Mouse (Mus musculus) c-Kit-positive CD71-negative TER-119-negative erythroid progenitor cells, embryonic 14.5 days (primary cell): ENCODE data around the gene Cryba1.
"Not testable (repeated sequence)": the region's sequence is repeated elsewhere in the genome, so short reads cannot be mapped to it uniquely, and the experiment has no call there.

Source experiments
- DNase-seq: peaks from one replicate; pipeline ENCODE4 v3.0.0-alpha.2; 2013; ENCODE audit warnings: low read depth

The Cryba1 gene

GRCm38 (mm10) chr11:77725183-77725582 lies at the start of gene Cryba1:
Cryba1 (minus strand) TSS chr11:77725283.
- DNase-seq: no peak

- DNase-seq: no peak
Observed at GRCm38 (mm10) chr11:77771879-77772713, 47.0 kb upstream of the Cryba1 start.

GRCm38 (mm10) chr11:77770346-77770745 lies 45.3 kb upstream of the Cryba1 start:
- DNase-seq: no peak

GRCm38 (mm10) chr11:77769496-77769895 lies 44.4 kb upstream of the Cryba1 start:
- DNase-seq: no peak

GRCm38 (mm10) chr11:77766351-77767001 lies 41.4 kb upstream of the Cryba1 start:
- DNase-seq: no peak

- no peak for DNase-seq
Observed at GRCm38 (mm10) chr11:77765459-77765777, 40.3 kb upstream of the Cryba1 start.

- DNase-seq: no peak
Observed at GRCm38 (mm10) chr11:77764694-77765458, 39.8 kb upstream of the Cryba1 start.

GRCm38 (mm10) chr11:77763673-77764340 lies 38.7 kb upstream of the Cryba1 start:
- no peak for DNase-seq

- peak; percentile 58 for DNase-seq
Observed at GRCm38 (mm10) chr11:77762783-77763672, 37.9 kb upstream of the Cryba1 start, which contains the start of gene Myo18a. Myo18a (plus strand) TSS chr11:77763246.

- no peak for DNase-seq
Observed at GRCm38 (mm10) chr11:77760031-77760430, 34.9 kb upstream of the Cryba1 start.

- no peak for DNase-seq
Observed at GRCm38 (mm10) chr11:77753469-77753868, 28.4 kb upstream of the Cryba1 start.

GRCm38 (mm10) chr11:77752525-77752924 lies 27.4 kb upstream of the Cryba1 start:
- no peak for DNase-seq

- no peak for DNase-seq
Observed at GRCm38 (mm10) chr11:77748996-77749395, 23.9 kb upstream of the Cryba1 start.

GRCm38 (mm10) chr11:77747103-77747502 lies 22.0 kb upstream of the Cryba1 start:
- not testable (repeated sequence) for DNase-seq

GRCm38 (mm10) chr11:77746652-77747051 lies 21.6 kb upstream of the Cryba1 start:
- no peak for DNase-seq

GRCm38 (mm10) chr11:77743966-77744365 lies 18.9 kb upstream of the Cryba1 start:
- no peak for DNase-seq

GRCm38 (mm10) chr11:77738555-77738954 lies 13.5 kb upstream of the Cryba1 start:
- no peak for DNase-seq

- DNase-seq: peak; percentile 42
Observed at GRCm38 (mm10) chr11:77737289-77737688, 12.2 kb upstream of the Cryba1 start.

- DNase-seq: no peak
Observed at GRCm38 (mm10) chr11:77728587-77728986, 3.5 kb upstream of the Cryba1 start.

GRCm38 (mm10) chr11:77724766-77725165 lies 317 bp downstream of the Cryba1 start:
- no peak for DNase-seq

GRCm38 (mm10) chr11:77721389-77721788 lies 3.7 kb downstream of the Cryba1 start:
- DNase-seq: no peak
